Mouse (Mus musculus) CD4-positive, CD25-positive, alpha-beta regulatory T cell, adult 4 months (primary cell): ENCODE results near the gene AI854703. TPM values are rescaled to one million over a fixed set of nuclear protein-coding genes. Genes with fewer than 3 reads are reported as not detected.

ENCODE experiments used
- ATAC-seq: one replicate; pipeline ENCODE4 v1.8.0; 2017
- polyA plus RNA-seq, 2 experiments: library from polyadenylated mRNA; unstranded; fragments of 100-300 nt; shearing (Covaris generic); gene quantifications; one replicate each; pipeline ENCODE4 v1.2.1; 2017

AI854703 gene
- 1 to 10 TPM; 2.7 to 5.2 TPM for polyA plus RNA-seq

- ATAC-seq: no peak
Measured at GRCm38 (mm10) chr6:48626464-48626863, at the start of gene AI854703. Gene AI854703, plus strand, starts transcription at chr6:48626764.

DNA sequence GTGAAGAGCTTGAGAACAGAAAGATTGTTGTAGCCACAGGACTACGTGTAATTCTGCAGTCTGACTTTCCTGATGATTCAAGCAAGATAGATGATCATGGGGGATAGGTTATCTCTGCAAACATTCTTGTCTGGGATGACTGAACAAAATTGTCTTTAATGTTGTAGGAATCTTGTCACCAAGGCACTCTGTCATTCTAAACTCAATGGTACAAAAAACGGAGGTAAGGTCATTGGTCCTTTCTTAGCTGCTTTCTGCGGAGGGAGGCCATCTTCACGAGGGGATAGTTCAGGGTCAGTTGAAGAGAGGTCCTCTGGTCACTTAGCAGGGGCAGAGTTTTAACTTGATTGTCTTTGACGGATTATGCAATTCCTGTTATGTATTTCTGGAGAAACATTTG is 47.8 kb upstream of the AI854703 start:
- ATAC-seq: no peak

DNA sequence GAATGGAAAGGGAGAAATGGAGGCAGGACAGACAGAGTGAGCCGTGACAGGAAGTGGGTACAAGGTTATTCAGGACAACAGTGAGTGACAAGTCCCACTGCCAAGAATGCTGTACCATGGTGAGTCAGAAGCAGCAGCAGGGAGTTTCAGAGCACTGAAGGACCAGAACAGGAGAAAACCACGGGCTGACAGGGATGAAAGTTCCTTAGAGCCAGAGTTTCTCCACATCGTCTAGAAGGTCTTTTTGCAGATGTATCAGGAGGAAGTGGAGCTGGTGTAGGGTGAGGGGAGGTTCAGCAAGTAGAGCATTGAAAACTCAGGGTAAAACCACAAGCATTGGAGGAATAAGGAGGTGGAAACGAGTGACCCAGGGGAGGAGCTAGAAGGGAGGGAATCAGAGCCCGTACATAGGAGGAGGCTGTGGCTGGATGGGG is 47.3 kb upstream of the AI854703 start:
- ATAC-seq: peak; percentile 82

DNA sequence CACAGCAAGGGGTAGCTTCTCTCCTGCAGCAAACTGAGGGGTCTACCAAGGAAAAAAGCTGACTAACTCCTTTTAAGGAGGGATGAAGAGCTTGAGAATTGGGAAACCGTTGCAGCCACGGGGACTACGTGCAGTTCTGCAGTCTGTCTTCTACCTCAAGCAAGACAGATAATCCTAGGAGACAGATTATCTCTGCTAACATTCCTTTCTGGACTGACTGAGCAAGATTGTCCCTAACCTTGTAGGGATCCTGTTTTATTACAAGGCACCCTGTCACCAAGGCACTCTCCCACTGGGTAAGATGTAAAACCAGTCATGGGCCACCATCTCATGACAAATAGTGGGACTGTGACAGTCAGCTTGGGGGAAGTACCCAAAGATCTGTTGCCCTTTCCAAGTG is 45.3 kb upstream of the AI854703 start:
- ATAC-seq: no peak

DNA sequence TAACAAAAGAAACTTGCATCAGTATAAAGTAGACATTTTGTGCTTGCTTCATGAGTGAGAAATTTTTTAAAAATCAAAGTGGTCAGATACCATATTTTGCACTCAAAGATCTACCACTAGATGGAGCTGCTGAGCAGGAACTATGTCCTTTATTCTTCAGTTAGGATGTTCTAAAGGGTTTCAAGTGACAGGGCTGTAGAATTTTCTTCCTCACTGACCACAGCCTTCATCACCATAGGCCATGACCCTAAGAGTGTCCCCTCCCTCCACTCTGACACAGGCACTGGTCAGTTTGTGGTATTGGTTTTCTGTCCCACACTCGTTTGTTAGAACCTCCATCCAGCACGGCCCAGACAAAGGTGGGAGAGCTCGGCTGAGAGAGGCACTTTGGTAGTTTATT is 44.5 kb upstream of the AI854703 start:
- ATAC-seq: peak; percentile 47

DNA sequence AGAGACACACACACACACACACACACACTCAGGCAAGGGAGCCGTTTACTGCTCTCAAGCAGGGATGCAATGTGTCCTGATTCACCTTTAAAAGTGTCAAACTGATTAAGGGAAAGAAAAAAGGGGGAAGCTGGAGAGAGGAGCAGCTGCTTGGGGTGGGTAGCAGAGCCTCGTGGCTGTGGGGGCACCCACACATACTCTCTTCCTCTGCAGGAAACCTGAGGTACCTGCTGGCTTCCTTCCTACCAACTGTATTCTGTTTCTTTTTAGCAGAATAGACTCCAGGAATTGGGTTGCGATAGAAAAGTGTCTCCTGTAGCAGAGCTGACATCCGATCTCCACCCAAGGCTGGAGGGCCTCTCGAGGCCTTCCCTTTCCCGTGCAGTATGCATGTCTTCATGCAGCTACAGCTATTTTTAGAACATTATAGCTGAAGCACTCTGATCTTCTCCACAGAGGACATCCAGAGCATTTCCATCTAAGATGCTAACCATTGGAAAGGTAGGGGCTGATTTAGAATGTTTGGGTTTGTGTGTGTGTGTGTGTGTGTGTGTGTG is 37.3 kb upstream of the AI854703 start, which contains the start of gene Gm45021:
Gm45021 (plus strand) TSS at position 417 of the 557 bp plus-strand sequence.
- no peak for ATAC-seq

DNA sequence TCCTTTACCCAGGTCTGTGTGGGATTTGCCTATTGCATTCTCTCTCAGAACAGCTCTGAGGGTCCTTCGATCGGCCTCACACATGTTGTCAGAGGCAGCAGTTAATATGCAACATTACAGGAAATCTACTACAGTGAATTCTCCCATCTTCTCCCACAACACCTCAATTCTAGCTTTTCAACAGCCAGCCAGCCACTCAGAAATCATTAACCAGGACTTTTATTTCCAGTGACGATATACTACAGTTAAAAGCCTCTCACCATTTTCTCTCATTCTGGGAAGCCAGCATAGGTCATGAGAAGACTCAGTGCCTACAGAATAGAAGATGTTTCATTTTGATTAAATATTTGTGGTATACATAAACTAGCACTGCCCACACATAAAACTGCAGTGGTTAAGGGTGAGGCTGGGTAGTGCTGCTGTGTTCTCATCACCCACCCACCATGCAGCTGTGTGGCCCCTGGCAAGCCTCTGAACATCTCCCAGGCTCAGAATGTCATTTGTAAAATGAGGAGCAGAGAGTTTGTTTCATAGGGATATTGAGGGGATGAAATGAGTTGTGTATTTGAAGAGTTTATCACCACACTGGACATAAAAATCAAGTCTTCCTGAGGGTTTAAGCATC is 35.2 kb upstream of the AI854703 start:
- ATAC-seq: no peak

DNA sequence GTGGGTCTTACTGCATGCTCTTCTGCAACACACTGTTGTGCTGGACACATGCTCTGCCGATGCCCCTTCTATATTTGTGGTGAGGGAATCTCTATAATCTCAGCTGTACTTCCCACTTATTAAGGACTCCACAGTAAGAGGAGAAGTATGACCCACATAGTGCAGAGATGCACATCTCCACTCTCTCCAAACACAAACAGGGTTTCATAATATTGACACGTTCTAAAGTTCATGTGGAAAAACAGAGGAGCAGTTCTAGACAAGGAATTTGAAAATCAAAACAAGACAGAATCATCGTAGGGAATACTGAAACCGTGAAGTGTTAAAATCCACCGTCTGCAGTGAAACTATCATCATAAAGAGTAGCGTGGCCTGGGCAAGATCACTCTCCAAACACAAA is 34.7 kb upstream of the AI854703 start:
- ATAC-seq: no peak

DNA sequence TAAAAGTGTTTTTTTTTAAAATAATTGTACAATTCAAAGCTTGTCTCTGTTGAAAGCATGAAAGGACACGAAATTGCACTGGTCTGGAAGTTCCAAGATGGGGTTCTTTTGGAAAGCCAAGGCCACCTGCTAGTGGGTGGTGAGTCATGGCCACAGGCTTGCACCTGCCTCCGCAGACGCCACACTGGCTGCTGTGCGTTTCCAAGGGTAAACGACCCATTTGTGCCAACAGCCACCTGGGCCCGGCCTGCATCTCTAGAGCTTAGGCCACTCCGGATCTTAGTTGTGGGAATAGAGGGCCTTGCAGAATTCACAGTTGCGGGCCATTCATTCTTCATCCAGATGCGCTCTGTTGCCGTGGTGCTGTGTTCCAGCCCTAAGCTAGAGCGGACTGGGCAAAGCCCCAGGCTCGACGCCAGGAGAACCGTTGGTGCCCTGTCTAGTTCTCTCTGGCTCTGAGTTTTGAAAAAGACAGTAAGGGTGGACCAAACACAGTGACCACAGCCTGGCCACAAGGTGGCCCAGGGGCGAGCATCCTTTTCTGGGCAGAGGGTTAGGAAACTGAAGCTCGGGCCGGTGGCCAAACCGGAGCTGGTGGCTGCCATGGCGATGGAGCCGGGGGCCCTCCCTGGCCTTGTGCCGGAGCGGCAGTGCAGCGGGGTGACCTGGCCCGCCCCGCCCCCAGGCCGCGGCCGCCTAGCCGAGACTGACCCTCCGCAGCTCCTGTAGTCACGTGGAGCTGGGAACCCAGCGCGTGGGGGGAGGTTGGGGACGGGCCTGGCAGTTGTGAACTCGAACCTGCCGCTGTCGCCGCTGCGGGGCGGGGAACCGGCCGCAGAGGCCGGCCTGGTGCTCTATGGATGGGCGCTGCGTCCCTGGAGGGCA is 33.2 kb upstream of the AI854703 start, which contains the start of the genes Repin1 and Gm44965:
Repin1 (plus strand) TSS at position 726 of the 885 bp plus-strand sequence.
Gm44965 (plus strand) TSS at position 784 of the 885 bp plus-strand sequence.
- peak; percentile 65 for ATAC-seq

DNA sequence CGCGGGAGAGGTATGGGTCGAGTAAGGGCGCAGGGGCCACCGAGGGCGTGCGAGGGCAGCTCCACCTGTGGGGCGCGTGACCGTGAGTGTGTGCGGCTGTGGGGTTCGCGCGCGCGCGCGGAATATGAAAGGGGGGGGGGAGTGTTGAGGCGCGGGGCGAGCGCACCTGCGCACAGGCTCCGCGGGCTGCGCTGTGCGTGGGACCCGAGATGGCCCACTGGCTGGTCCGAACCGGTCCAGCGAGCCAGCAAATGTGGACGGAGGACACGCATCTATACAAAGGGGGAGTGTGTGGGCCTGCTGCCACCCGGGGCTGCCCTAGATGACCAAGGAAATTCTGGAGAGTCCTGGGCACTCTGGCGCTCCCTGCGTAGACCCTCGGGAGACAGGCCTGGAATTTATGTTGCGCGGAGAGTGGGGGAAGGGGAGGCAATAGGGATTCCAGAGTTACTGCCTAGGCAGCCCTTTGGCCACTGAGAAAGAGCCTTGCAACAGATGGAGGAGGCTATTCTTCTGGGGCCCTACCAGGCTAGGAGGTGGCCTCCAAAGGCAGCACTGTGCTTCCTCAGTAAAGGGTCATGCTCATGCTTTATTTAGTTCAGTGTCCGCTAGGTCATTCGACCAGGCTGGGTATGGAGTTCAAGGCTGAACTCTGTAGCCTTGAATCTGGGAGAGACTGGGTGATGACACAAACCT is 32.4 kb upstream of the AI854703 start:
- ATAC-seq: peak; percentile 66

DNA sequence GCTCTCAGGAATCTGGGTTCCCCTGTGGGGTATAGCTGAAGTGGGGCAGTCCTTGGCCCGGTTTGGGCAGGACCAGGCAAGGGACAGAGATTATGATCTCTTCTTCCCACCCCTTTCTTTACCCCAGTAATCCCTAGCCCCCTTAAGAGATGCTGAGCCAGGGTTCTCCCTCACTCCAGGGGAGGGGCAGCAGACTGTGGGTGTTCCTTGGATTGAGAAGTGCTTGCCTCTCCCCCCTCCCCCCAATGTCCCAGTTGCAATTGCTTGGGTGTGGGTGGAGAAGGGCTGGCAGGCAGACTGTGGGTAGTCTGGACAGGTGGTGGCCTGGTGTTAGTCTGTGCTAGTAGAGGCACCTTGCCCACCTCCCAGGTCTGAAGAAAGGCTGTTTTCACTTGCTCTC is 31.3 kb upstream of the AI854703 start:
- no peak for ATAC-seq

GRCm38 (mm10) chr6:48596545-48597232 is 29.9 kb upstream of the AI854703 start:
- ATAC-seq: no peak

- no peak for ATAC-seq
Measured at GRCm38 (mm10) chr6:48597233-48597625, 29.3 kb upstream of the AI854703 start.

DNA sequence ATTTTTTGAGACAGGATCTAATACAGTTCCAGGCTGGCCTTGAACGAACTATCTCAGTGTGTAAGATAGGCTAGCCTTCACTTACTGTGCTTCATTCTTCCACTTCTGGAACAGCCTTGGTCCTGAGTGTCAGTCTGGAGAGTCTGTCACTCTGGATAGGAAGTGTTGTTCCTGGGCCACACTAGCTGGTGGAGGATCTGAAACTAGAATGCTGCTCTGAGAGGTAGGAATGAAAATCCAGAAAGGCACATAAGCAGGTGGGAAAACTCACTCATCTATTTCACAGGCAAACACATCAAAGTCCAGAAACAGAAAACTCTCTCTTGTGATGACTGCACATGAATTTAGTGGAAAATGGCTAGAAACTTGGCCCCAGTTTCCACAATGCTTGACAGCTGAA is 26.0 kb upstream of the AI854703 start:
- no peak for ATAC-seq

GRCm38 (mm10) chr6:48601271-48602079 is 25.1 kb upstream of the AI854703 start, which contains the start of gene Zfp775:
Gene Zfp775, plus strand, starts transcription at chr6:48602063.
- peak; percentile 97 for ATAC-seq

- peak; percentile 65 for ATAC-seq
Measured at GRCm38 (mm10) chr6:48602080-48602741, 24.4 kb upstream of the AI854703 start.

DNA sequence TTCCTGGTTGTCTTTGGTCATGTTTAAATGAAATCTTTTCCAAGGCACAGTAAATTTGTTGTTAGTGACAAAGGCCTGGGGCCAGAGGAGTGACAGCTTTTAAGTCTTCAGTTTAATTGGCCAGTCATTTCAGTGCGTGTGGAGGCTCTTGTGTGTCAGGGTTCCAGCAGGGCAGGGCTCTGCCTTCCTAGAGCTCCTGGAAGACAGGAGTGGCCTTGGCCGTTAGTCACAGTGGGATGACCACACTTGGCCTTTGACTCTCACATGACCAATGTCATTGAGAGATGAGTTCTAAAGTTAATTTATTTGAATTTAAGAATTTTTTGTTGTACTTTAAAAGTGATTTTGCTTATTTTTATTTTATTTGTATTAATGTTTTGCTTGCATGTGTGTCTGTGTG is 18.4 kb upstream of the AI854703 start:
- ATAC-seq: no peak

GRCm38 (mm10) chr6:48609512-48609911 is 17.1 kb upstream of the AI854703 start:
- ATAC-seq: no peak

GRCm38 (mm10) chr6:48610657-48611056 is 15.9 kb upstream of the AI854703 start:
- no peak for ATAC-seq

DNA sequence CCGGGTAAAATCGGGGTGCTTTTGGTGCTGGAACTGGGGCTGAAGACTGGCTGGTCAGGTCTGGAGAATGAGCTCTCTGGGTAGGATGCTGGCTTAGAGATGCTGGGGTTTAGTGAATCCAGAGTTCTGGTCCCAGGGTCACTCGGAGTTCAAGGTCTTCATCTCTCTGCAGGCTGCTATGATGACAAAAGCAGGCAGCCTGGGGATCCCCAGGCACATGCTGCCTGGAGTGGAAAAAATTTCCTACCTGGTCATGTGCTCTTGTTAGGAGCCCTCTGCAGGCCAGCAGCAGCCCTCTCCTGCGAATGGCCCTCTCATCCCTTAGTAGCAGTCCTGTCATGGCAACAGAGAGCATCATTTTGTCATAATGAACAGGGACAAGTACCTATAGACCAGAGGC is 13.1 kb upstream of the AI854703 start:
- ATAC-seq: no peak

DNA sequence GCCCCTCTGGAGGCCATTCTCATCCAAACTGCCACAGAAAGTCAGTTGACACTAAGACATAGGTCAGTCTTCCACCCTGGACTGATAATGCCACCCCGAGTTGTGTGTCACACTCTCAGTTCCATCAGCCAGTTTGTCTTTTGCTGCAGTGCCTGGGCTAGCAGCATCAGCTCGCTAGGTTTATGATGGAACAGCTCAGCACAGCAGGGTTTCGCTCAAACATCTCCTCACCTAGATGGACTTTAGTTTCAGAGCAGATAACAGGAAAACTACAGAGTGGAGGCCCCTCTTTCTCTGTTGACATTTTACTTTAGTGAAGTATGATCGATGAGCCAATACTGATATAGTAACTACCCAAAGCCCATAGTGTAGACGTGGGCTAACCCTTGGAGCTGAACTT is 11.8 kb upstream of the AI854703 start:
- no peak for ATAC-seq
